Mouse (Mus musculus) left cerebral cortex, adult 8-10 months (tissue): Measurements from ENCODE around the gene Nutf2-ps1. TPM values are rescaled to one million over a fixed set of nuclear protein-coding genes. Genes with fewer than 3 reads are reported as not detected.
"Not testable (repeated sequence)": the region's sequence is repeated elsewhere in the genome, so short reads cannot be mapped to it uniquely, and the experiment has no call there.

Experiments
- DNase-seq, 2 experiments: peaks; one replicate each; pipeline ENCODE4 v3.0.0; 2022; ENCODE audit warnings: low spot score in 2 of 2
- total RNA-seq, 4 experiments: library from RNA; stranded (reverse); gene quantifications; 2 replicates each; pipeline ENCODE4 v1.2.4; 2022

Gene Nutf2-ps1
- 10 to 100 TPM; 41.8 to 54.3 (median 47.0) TPM for total RNA-seq

- not testable (repeated sequence) for DNase-seq
Measured at GRCm38 (mm10) chr19:53588968-53589367, at the start of gene Nutf2-ps1. TSS of gene Nutf2-ps1 (minus strand) at chr19:53589068.

GRCm38 (mm10) chr19:53638041-53638440 is 49.2 kb upstream of the Nutf2-ps1 start:
- DNase-seq, result no peak

GRCm38 (mm10) chr19:53621681-53622080 is 32.8 kb upstream of the Nutf2-ps1 start:
- no peak for DNase-seq

- no peak for DNase-seq
Measured at GRCm38 (mm10) chr19:53608921-53609320, 20.1 kb upstream of the Nutf2-ps1 start.

DNA sequence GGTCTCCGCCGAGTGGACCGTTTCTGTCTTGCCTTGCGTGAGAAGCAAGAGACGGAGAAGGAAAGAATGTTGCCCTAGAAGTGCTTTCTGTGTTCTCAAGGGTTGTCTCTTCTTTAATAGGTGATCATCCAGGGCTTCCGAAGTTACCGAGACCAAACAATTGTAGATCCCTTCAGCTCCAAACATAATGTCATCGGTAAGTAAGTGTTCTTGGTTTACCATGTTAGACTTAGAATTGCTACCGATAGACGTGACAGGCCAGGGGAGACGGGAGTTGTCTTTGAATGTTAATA is 12.4 kb upstream of the Nutf2-ps1 start:
- DNase-seq, result no peak

DNA sequence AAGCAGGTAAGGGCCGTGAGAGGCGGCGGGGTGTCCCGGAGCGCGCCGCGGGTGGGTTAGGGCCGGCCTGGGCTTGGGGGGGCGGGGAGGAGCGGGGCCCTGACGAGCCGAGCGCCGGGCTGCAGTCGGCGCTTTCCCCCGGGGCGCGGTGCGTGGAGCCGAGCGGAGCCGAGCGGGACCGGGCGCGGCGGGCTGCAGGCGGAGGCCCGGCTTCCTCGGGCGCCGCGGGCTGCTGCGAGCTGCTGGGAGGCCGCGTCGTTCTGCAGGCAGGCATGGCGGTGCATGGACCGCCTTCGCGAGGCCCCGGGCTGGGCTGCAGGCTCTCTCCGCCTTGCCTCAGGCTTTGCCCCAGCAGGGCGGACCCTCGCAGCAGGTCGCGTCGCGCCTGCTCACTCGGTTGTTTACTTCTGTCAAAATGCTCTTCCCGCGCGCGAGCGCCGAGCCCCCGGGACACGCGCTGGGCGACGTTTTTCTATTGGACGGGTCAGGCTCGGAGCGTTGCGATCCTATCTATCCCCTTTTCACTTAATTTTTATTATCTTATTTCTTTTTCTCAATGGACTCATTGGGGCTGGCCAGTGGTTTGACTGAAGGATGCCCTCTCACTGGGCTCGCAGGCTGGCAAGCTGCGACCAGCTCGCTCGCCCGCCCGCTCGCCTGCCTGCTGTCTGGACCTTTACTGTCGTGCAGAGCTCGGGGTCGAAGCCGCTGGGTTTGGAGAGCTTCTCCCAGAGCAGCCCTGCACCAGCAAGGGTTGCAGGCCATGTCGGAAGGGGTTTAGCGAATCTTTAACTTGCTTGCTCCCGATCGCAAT is 11.9 kb upstream of the Nutf2-ps1 start:
- peak; percentile 30 to 52 for DNase-seq

DNA sequence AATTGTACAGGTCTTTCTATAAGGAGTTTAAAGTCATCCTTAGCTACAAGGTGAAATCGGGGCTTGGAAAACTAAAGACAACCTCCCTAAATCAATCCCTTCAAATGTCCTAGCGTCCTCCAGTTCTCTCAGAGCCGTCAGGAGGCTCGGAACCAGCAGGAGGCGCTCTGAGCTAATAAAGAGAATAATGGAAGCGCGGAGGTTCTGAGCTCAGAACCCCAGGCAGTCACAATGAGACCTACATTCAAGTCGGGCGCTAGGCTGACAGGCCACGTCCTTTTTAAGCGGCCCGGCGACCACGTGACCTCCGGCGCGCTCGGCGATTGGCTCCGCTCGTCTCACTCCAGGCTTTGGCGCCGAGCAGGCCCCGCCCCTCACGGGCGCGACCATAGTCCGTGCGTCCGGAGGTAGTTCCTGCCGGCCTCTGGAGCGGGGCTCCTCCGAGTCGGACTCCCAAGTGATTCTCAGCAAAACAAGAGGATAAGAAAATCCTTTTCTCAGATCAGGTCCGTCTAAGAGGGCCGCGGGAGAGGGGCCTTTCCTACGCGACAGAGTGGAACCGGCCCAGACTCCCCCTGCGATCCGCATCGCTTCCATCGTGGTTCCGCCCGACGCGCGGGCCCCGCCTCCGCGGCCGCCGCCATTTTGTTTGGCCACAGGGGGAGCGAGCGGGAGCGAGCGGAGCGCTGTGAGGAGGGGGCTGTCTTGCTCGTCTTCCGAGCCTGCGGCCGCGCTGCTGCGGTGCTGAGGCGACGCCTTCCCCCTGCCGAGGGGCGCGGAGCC is 11.1 kb upstream of the Nutf2-ps1 start, which contains the start of gene Smc3:
Smc3 (plus strand) TSS at position 642 of the 783 bp plus-strand sequence.
- peak; percentile 98 to 100 for DNase-seq

DNA sequence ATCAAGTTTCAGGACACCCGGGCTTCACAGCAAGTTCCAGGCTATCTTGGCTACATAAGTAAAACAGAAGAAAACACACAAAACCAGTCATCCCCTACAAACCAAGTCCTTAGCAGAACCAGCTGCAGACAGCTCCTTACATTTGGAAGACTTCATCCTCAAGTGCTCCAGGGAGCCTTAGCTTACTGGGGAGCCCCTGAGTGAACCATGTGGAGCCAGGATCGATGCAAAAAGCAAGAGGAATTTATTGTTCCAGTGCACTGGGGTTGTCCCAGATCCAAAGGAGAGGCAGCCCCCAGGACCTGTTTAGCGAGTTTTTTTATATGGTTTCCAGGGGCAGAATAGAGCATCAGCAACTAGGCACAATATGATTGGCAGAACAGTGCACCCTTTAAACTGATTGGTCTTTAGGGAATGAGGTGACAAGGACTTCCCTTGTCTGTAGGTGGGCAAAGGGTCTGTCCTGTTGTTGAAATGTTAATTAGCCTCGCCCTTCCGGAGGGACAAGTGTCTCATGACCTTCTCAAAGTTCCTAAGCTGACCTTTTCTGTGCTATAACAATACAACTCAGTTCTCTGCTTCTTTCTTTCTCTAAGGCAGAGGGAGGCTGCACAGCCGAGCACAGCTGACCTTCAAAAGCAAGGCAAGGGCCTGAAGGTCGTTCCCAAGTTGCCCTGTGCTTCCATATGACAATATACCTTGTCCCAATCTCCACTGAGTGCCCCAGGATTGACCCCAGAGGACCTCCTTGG is 8.0 kb upstream of the Nutf2-ps1 start:
- no peak for DNase-seq

- DNase-seq, result not testable (repeated sequence)
Measured at GRCm38 (mm10) chr19:53587686-53588085, 1.2 kb downstream of the Nutf2-ps1 start.

DNA sequence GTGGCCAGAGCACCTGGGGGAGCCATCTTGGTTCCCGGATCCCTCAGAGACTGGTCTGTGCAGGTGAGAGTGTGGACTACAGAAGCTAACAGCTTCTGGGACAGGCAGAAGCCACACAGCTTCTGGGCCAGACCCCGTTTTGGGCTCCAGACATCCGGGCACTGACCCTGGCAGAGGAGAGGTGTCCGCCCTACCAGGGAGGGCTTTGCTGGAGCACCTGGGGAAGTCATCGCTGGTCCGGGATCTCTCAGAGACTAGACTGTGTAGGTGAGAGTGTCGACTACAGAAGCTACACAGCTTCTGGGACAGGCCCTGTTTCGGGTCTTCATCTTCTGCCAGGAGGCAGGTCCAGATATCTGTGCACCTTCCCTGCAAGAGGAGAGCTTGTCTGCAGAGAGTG is 8.6 kb downstream of the Nutf2-ps1 start:
- not testable (repeated sequence) for DNase-seq

GRCm38 (mm10) chr19:53578597-53579252 is 10.1 kb downstream of the Nutf2-ps1 start:
- no peak for DNase-seq

- no peak for DNase-seq
Measured at GRCm38 (mm10) chr19:53577025-53577800, 11.7 kb downstream of the Nutf2-ps1 start.

- DNase-seq, result no peak
Measured at GRCm38 (mm10) chr19:53576061-53576460, 12.8 kb downstream of the Nutf2-ps1 start.

DNA sequence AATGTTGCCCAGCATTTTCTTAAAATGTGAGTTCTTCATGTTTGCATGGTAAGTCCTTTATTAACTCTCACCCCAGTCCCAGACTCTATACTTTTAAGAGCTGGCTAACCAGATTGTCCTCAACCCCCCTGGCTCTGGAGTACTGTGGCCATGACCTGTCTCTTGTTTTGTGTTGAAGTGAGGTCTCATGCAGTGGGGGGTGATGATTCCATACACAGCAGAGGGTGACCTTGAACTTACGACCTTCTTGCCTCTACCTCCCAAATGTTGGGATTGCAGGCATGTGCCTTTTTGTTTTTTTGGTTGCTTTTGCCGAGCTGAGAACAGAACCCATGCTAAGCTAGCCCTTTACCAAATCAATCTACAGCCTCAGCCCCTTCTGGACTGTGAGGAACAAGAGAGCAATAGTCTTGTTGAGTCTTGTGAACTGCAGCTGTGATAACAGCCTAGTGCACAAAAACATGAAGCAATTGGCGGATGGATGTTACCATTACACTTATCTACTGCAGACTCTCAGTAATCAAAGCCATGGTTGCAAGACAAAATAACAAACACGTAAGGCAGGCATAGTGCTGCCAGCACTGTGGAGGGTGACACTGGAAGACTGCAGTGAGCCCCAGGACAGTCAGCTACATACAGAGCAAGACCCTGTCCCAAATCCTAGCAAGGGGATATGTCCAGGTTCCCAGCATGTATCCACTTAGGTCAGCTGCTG is 13.4 kb downstream of the Nutf2-ps1 start:
- DNase-seq, result no peak

GRCm38 (mm10) chr19:53574546-53574945 is 14.3 kb downstream of the Nutf2-ps1 start:
- no peak for DNase-seq

- DNase-seq, result no peak
Measured at GRCm38 (mm10) chr19:53574131-53574530, 14.7 kb downstream of the Nutf2-ps1 start.

DNA sequence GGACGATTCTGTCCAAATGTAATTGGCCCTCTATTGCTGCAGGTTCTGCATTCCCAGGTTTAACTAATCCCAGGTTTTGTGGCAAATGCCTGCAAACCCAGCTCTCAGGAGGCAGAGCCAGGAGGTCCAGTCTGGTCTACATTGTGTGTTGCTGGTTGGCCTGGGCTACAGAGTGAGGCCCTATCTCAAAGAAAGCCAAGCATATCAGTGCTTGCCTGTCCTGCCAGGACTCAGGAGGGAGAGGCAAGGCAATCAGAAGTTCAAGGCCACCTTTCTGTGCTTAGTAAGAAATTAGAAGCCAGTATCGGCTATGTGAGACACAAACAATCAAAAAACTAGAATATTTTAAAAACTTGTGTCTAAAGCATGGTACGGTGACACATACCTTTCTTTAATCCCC is 15.7 kb downstream of the Nutf2-ps1 start:
- no peak for DNase-seq

GRCm38 (mm10) chr19:53572607-53573006 is 16.3 kb downstream of the Nutf2-ps1 start:
- DNase-seq, result no peak

GRCm38 (mm10) chr19:53571501-53572428 is 17.1 kb downstream of the Nutf2-ps1 start:
- no peak for DNase-seq
